Mouse (Mus musculus) brown adipose tissue, adult 24 weeks (tissue): ENCODE measurements around the gene Gli2. TPM values are rescaled to one million over a fixed set of nuclear protein-coding genes. Genes with fewer than 3 reads are reported as not detected.

Source experiments
- H3K27ac ChIP-seq: fragments of 200-500 bp; replicated peaks from 2 replicates; pipeline ENCODE4 v1.5.1; 2012; ENCODE audit warnings: low read depth, mild to moderate bottlenecking, low read length
- H3K4me1 ChIP-seq: fragments of 200-500 bp; 2 replicates; pipeline ENCODE4 v1.6.1; 2012; ENCODE audit warnings: low read length, mixed read lengths; ENCODE audit not compliant: control insufficient read depth, insufficient read depth, insufficient read length
- H3K4me3 ChIP-seq: fragments of 200-500 bp; 2 replicates; pipeline ENCODE4 v1.5.1; 2012; ENCODE audit warnings: low read depth, mild to moderate bottlenecking, low read length, moderate library complexity; ENCODE audit not compliant: insufficient read depth
- polyA plus RNA-seq: library from polyadenylated mRNA; stranded (reverse); fragments of >200 nt; gene quantifications from 2 replicates; pipeline ENCODE4 v1.2.4, GENCODE M21; 2012; ENCODE audit not compliant: missing spikeins, insufficient read depth, insufficient read length

The Gli2 gene
- polyA plus RNA-seq, 1 experiment: 0.48 TPM

GRCm38 (mm10) chr1:119064892-119065671 is 11.7 kb upstream of the Gli2 start:
- Histone ChIP-seq H3K27ac (no peak overlapping the region), H3K4me3 (peak overlapping the region; percentile 41)

GRCm38 (mm10) chr1:119056491-119056890 is 3.1 kb upstream of the Gli2 start:
- H3K27ac ChIP-seq: no peak overlapping the region
- no peak overlapping the region for H3K4me3 ChIP-seq
- H3K4me1 ChIP-seq: no peaks in the 10 kb centered on the region

More at GRCm38 (mm10) chr1:119064892-119065671, 11.7 kb upstream of the Gli2 start:
- H3K4me1 ChIP-seq: no peaks in the 10 kb centered on the region

GRCm38 (mm10) chr1:119055801-119056200 is 2.4 kb upstream of the Gli2 start:
- Histone ChIP-seq H3K27ac (no peak overlapping the region; the same call in 1 of the 2 replicates), H3K4me1 (no peaks in the 10 kb centered on the region), H3K4me3 (no peak overlapping the region)

- Histone ChIP-seq H3K27ac (no peak overlapping the region), H3K4me1 (no peaks in the 10 kb centered on the region), H3K4me3 (no peak overlapping the region)
Measured at GRCm38 (mm10) chr1:119054468-119054867, 1.0 kb upstream of the Gli2 start.

- Histone ChIP-seq H3K27ac (0 out of 2 replicates have a peak overlapping the region, but pooled peaks have one; percentile 13), H3K4me3 (peak overlapping the region; percentile 63), H3K4me1 (no peaks in the 10 kb centered on the region)
Measured at GRCm38 (mm10) chr1:119053872-119054354, 494 bp upstream of the Gli2 start.

- H3K4me1 ChIP-seq: peaks cover 1% of the 10 kb centered on the region; the same call in 1 of the 2 replicates
- H3K27ac ChIP-seq: no peak overlapping the region
- peak overlapping the region; percentile 63 for H3K4me3 ChIP-seq
Measured at GRCm38 (mm10) chr1:119052631-119053177, 715 bp downstream of the Gli2 start.

GRCm38 (mm10) chr1:119051938-119052551 is 1.4 kb downstream of the Gli2 start:
- Histone ChIP-seq H3K27ac (no peak overlapping the region), H3K4me1 (peaks cover 2% of the 10 kb centered on the region; the same call in 1 of the 2 replicates), H3K4me3 (peak overlapping the region; percentile 63)

- peaks cover 2% of the 10 kb centered on the region; the same call in 1 of the 2 replicates for H3K4me1 ChIP-seq
- H3K4me3 ChIP-seq: 0 out of 2 replicates have a peak overlapping the region, but pooled peaks have one; percentile 63
- H3K27ac ChIP-seq: no peak overlapping the region
Measured at GRCm38 (mm10) chr1:119051192-119051937, 2.1 kb downstream of the Gli2 start.

- Histone ChIP-seq H3K4me1 (peaks cover 2% of the 10 kb centered on the region; the same call in 1 of the 2 replicates), H3K4me3 (no peak overlapping the region), H3K27ac (no peak overlapping the region)
Measured at GRCm38 (mm10) chr1:119049812-119050615, 3.4 kb downstream of the Gli2 start.

GRCm38 (mm10) chr1:119048988-119049387 is 4.4 kb downstream of the Gli2 start:
- Histone ChIP-seq H3K4me1 (peaks cover 2% of the 10 kb centered on the region; the same call in 1 of the 2 replicates), H3K27ac (no peak overlapping the region), H3K4me3 (no peak overlapping the region)

- Histone ChIP-seq H3K27ac (no peak overlapping the region), H3K4me3 (no peak overlapping the region)
Measured at GRCm38 (mm10) chr1:119048547-119048946, 4.9 kb downstream of the Gli2 start.

GRCm38 (mm10) chr1:119047462-119048371 is 5.7 kb downstream of the Gli2 start:
- Histone ChIP-seq H3K4me1 (peaks cover 2% of the 10 kb centered on the region; the same call in 1 of the 2 replicates), H3K4me3 (peak overlapping the region; percentile 69), H3K27ac (peak overlapping the region; percentile 46; the same call in 1 of the 2 replicates)

More at GRCm38 (mm10) chr1:119048547-119048946, 4.9 kb downstream of the Gli2 start:
- peaks cover 2% of the 10 kb centered on the region; the same call in 1 of the 2 replicates for H3K4me1 ChIP-seq

GRCm38 (mm10) chr1:119038436-119038835 is 15.0 kb downstream of the Gli2 start:
- H3K4me1 ChIP-seq: no peaks in the 10 kb centered on the region
- H3K4me3 ChIP-seq: no peak overlapping the region
- no peak overlapping the region for H3K27ac ChIP-seq
